Mouse (Mus musculus): ENCODE results near the gene Tfdp2. TPM values are rescaled to one million over a fixed set of nuclear protein-coding genes. Genes with fewer than 3 reads are reported as not detected.
"Not testable (repeated sequence)": the region's sequence is repeated elsewhere in the genome, so short reads cannot be mapped to it uniquely, and the experiment has no call there.

The Tfdp2 gene
- polyA plus RNA-seq, 1 experiment: 11.0 TPM

- DNase-seq (ENCODE audit: low read depth): no peak
Measured at GRCm38 (mm10) chr9:96299324-96300008, 103.4 kb downstream of the Tfdp2 start.

GRCm38 (mm10) chr9:96308816-96309215, 112.7 kb downstream of the Tfdp2 start:
- DNase-seq (ENCODE audit: low read depth): no peak

GRCm38 (mm10) chr9:96312074-96312473, 116.0 kb downstream of the Tfdp2 start:
- DNase-seq (ENCODE audit: low read depth): no peak

GRCm38 (mm10) chr9:96319333-96319732, 123.3 kb downstream of the Tfdp2 start:
- no peak for DNase-seq (ENCODE audit: low read depth)

GRCm38 (mm10) chr9:96320551-96320980, 124.5 kb downstream of the Tfdp2 start:
- no peak for DNase-seq (ENCODE audit: low read depth)

- no peak for DNase-seq (ENCODE audit: low read depth)
Measured at GRCm38 (mm10) chr9:96322411-96323152, 126.5 kb downstream of the Tfdp2 start.

GRCm38 (mm10) chr9:96324502-96324901, 128.4 kb downstream of the Tfdp2 start:
- DNase-seq (ENCODE audit: low read depth): no peak

- DNase-seq (ENCODE audit: low read depth): peak; percentile 79
Measured at GRCm38 (mm10) chr9:96326496-96326923, 130.4 kb downstream of the Tfdp2 start.

- DNase-seq (ENCODE audit: low read depth): no peak
Measured at GRCm38 (mm10) chr9:96328226-96328625, 132.2 kb downstream of the Tfdp2 start.

GRCm38 (mm10) chr9:96331146-96331545, 135.1 kb downstream of the Tfdp2 start:
- DNase-seq (ENCODE audit: low read depth): no peak

- peak; percentile 86 for DNase-seq (ENCODE audit: low read depth)
Measured at GRCm38 (mm10) chr9:96345750-96346149, 149.7 kb downstream of the Tfdp2 start.

GRCm38 (mm10) chr9:96348885-96349284, 152.8 kb downstream of the Tfdp2 start:
- DNase-seq (ENCODE audit: low read depth): no peak

- no peak for DNase-seq (ENCODE audit: low read depth)
Measured at GRCm38 (mm10) chr9:96350010-96350409, 153.9 kb downstream of the Tfdp2 start.

GRCm38 (mm10) chr9:96350476-96350875, 154.4 kb downstream of the Tfdp2 start:
- DNase-seq (ENCODE audit: low read depth): no peak

- not testable (repeated sequence) for DNase-seq (ENCODE audit: low read depth)
Measured at GRCm38 (mm10) chr9:96351771-96352170, 155.7 kb downstream of the Tfdp2 start.

GRCm38 (mm10) chr9:96353121-96353769, 157.2 kb downstream of the Tfdp2 start:
- no peak for DNase-seq (ENCODE audit: low read depth)

GRCm38 (mm10) chr9:96353799-96354198, 157.7 kb downstream of the Tfdp2 start:
- no peak for DNase-seq (ENCODE audit: low read depth)

- DNase-seq (ENCODE audit: low read depth): no peak
Measured at GRCm38 (mm10) chr9:96360056-96360455, 164.0 kb downstream of the Tfdp2 start.

GRCm38 (mm10) chr9:96363581-96364140, 167.6 kb downstream of the Tfdp2 start:
- no peak for DNase-seq (ENCODE audit: low read depth)

GRCm38 (mm10) chr9:96364141-96364838, 168.2 kb downstream of the Tfdp2 start, which contains the start of gene Atp1b3:
TSS of gene Atp1b3 (minus strand) at chr9:96364442.
- DNase-seq (ENCODE audit: low read depth): no peak

GRCm38 (mm10) chr9:96365271-96365872, 169.3 kb downstream of the Tfdp2 start:
- no peak for DNase-seq (ENCODE audit: low read depth)

All from gonadal fat pad, adult 2 months (tissue).